Mouse (Mus musculus) megakaryocyte, embryonic 14.5 days (primary cell): ENCODE measurements at regions not wholly inside any gene's neighbourhood (a gene's known extent, or its start where the extent isn't known, plus 50 kb on each side); places are given as distances from the start of the nearest gene placed in this dataset.

Experiments
- FLI1 ChIP-seq: IDR thresholded peaks from 2 replicates; pipeline ENCODE4 v1.6.1; 2012; ENCODE audit warnings: low read length, inconsistent platforms, mixed read lengths
- GATA1 ChIP-seq: IDR thresholded peaks from 3 replicates; pipeline ENCODE4 v1.6.1; 2012; ENCODE audit warnings: mixed read lengths, low read length, inconsistent platforms, borderline replicate concordance

DNA sequence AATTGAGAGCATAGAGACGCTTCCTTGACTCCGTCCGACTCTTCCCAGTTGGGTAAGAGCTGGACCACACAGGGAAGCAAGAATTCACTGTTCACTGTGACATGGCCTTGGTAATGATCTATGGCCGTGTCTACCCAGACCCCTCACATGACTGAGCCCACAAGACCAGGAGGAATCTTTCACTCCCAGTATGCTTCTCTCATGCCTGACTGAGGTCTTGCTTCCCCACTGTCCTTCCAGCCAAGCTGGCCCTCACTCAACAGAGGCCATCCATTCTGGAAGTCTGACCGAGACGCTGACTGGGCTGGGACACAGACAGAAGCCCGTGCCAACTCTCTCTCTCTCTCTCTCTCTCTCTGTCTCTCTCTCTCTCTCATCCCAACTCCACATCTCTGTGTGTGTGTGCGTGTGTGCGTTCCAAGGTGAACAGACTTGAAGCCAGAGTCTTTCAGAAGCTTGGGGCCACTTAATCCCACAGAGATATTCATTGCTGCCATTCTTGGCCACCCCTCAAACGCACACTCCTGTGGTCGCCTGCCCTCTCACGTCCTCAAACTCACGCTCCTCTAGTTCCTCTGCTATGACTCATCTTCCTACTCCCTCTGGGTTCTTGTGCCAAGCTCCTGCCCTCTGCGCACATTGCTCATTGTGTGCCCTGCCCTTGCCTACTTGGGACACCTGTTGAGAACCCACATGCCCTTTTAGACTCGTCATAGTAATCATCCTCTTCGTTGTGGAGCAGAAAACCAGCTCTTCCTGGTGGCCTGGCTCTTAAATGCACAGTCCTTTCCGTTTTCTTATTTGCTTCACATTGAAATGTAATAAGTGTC, 197.2 kb upstream of the Usp25 start:
- TF ChIP-seq GATA1, result no peak
- no peak for TF ChIP-seq FLI1
